Mouse (Mus musculus) thymus, adult 2 months (tissue): ENCODE measurements around the gene Mrpl39. TPM values are rescaled to one million over a fixed set of nuclear protein-coding genes. Genes with fewer than 3 reads are reported as not detected.
A peak's percentile ranks its signal among the peaks of the same experiment; 100 is the strongest.

Experiments used
- DNase-seq: peaks from one replicate; pipeline ENCODE4 v3.0.0; 2021
- H3K27ac ChIP-seq: fragments of 200-500 bp; 2 replicates; pipeline ENCODE4 v1.5.1; 2012; ENCODE audit warnings: low read length, control low read depth; ENCODE audit not compliant: control insufficient read depth, insufficient read depth
- H3K27me3 ChIP-seq: fragments of 200-500 bp; 2 replicates; pipeline ENCODE4 v1.6.1; 2012; ENCODE audit warnings: mild to moderate bottlenecking, low read length, moderate library complexity, mixed read lengths; ENCODE audit not compliant: control insufficient read depth, insufficient read depth
- H3K36me3 ChIP-seq: fragments of 200-500 bp; 2 replicates; pipeline ENCODE4 v1.6.1; 2012; ENCODE audit warnings: mild to moderate bottlenecking, low read length, moderate library complexity; ENCODE audit not compliant: control insufficient read depth, insufficient read depth
- H3K4me1 ChIP-seq: fragments of 200-500 bp; replicated peaks from 2 replicates; pipeline ENCODE4 v1.6.1; 2012; ENCODE audit warnings: low read length; ENCODE audit not compliant: control insufficient read depth, insufficient read depth
- H3K4me3 ChIP-seq: fragments of 200-500 bp; 2 replicates; pipeline ENCODE4 v1.5.1; 2012; ENCODE audit warnings: mild to moderate bottlenecking, low read length, control low read depth, moderate library complexity; ENCODE audit not compliant: control insufficient read depth, insufficient read depth
- CTCF ChIP-seq: fragments of 200-500 bp; IDR thresholded peaks from 2 replicates; pipeline ENCODE4 v1.5.1; 2012; ENCODE audit warnings: mild to moderate bottlenecking, control low read depth, low read length, moderate library complexity, borderline replicate concordance; ENCODE audit not compliant: control insufficient read depth, poor library complexity, insufficient read depth; ENCODE audit errors: extremely low read depth
- POLR2A ChIP-seq: fragments of 200-500 bp; IDR thresholded peaks from 2 replicates; pipeline ENCODE4 v1.6.1; 2012; ENCODE audit warnings: mild to moderate bottlenecking, low read length, control low read depth, moderate library complexity; ENCODE audit not compliant: control insufficient read depth, poor library complexity, insufficient read depth; ENCODE audit errors: extremely low read depth
- WGBS: fragments of 180-500 bp; shearing (Covaris S2); methylation state at CpG from one replicate; pipeline ENCODE4 v1.1.7; 2018; 5-methylcytosine and 5-hydroxymethylcytosine counted together
- polyA plus RNA-seq: library from polyadenylated mRNA; depleted of rRNA; stranded (reverse); fragments of >200 nt; gene quantifications from 2 replicates; pipeline ENCODE4 v1.2.3, GENCODE M21; 2012; rRNA removed

Mrpl39 gene
- polyA plus RNA-seq: 12.3 and 15.1 TPM in 2 replicates

DNA sequence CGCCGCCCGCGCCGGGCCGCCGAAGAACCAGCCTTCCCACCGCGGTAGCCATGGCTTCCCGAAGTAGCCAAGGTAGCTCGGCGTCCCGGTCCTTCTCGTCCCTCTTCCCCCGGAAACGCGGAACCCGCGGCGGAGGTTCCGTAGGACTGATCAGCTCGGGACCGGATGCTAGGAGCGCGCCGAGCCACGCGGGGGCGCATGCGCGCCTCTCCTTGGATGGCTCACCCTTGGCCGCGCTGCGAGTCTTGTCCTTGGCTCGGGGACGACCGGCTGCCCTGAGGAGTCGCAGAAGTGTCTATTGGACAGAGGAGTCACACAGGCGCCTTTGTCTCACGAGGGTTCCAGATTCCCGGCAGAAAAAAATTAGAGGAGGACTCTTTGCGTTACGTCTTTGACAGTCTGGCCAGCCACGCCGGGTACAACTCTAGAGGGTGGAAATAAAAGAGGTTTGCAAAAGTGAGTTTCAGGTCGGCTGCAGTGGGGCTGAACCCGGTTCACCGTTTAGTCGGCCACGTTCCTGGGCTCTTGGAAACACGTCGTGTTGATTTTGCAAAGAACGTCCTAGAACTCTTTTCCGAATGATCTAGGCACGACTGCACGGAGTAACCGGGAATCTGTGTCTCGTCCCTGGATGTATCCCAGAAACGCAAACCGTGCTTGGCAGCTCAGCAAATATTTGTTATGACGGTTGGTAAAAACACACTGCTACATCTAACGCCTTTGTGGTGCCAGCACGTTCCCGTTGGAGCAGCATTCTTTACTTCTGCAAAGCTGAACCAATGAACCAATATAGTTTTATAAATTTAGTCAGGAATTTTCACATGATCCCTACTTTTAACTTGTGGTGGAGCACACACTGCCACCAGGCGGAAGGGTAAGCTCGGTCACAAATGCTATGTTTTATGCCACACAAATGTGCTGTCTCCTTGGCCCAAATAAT, at the start of gene Mrpl39:
TSS of gene Mrpl39 (minus strand) at position 577 of the 940 bp plus-strand sequence.
- Histone ChIP-seq H3K4me3 (peak within 1 kb of the TSS; percentile 84), H3K27ac (peak within 1 kb of the TSS; percentile 27; the same call in 1 of the 2 replicates), H3K27me3 (no peaks in the 10 kb centered on the region), H3K36me3 (peaks cover 8% of the 10 kb centered on the region), H3K4me1 (peaks cover 4% of the 10 kb centered on the region)
- under 1% methylated on average over 66 of the region's 66 CpGs for WGBS
- peak; percentile 90 for TF ChIP-seq CTCF
- peak; percentile 61 for TF ChIP-seq POLR2A
- DNase-seq: peak; percentile 97

DNA sequence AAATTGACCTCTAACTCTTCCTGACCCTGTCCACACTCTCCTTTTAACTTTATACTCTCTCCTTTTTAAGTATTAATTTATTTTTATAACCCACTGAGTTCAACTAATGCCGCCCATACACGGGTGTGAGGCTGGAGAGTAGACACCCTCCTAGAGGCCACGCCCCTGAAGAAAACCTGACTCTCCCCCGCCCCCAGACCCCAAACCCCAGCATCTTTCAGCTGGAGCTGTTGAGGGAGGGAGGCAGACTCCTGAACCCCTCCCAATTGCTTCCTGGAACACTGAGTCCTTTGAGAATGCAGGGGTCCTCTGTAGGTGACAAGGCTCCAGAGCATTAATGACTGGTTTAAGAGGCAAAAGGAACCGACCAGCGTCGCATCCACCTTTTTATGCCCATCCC, 49.4 kb upstream of the Mrpl39 start:
- H3K36me3 ChIP-seq: no peaks in the 10 kb centered on the region
- TF ChIP-seq CTCF (no peak), POLR2A (no peak)
- no peaks in the 10 kb centered on the region for H3K27me3 ChIP-seq
- no peak overlapping the region for H3K27ac ChIP-seq
- 83% methylated on average over 7 of the region's 7 CpGs for WGBS
- no peak for DNase-seq
- no peaks in the 10 kb centered on the region for H3K4me1 ChIP-seq
- no peak overlapping the region for H3K4me3 ChIP-seq

GRCm38 (mm10) chr16:84783279-84783678, 47.7 kb upstream of the Mrpl39 start:
- H3K4me1 ChIP-seq: no peaks in the 10 kb centered on the region
- WGBS: 22% methylated on average over 2 of the region's 2 CpGs
- no peaks in the 10 kb centered on the region for H3K36me3 ChIP-seq
- no peaks in the 10 kb centered on the region for H3K27me3 ChIP-seq
- DNase-seq: no peak
- TF ChIP-seq POLR2A: no peak
- no peak for TF ChIP-seq CTCF
- H3K27ac ChIP-seq: no peak overlapping the region
- H3K4me3 ChIP-seq: no peak overlapping the region

- TF ChIP-seq POLR2A (no peak), CTCF (no peak)
- no peak for DNase-seq
- Histone ChIP-seq H3K27me3 (no peaks in the 10 kb centered on the region; the same call in none of the 2 replicates), H3K4me1 (no peaks in the 10 kb centered on the region), H3K4me3 (no peak overlapping the region), H3K36me3 (no peaks in the 10 kb centered on the region), H3K27ac (no peak overlapping the region)
- 81% methylated on average over 5 of the region's 5 CpGs for WGBS
Measured at GRCm38 (mm10) chr16:84779718-84780117, 44.2 kb upstream of the Mrpl39 start.

DNA sequence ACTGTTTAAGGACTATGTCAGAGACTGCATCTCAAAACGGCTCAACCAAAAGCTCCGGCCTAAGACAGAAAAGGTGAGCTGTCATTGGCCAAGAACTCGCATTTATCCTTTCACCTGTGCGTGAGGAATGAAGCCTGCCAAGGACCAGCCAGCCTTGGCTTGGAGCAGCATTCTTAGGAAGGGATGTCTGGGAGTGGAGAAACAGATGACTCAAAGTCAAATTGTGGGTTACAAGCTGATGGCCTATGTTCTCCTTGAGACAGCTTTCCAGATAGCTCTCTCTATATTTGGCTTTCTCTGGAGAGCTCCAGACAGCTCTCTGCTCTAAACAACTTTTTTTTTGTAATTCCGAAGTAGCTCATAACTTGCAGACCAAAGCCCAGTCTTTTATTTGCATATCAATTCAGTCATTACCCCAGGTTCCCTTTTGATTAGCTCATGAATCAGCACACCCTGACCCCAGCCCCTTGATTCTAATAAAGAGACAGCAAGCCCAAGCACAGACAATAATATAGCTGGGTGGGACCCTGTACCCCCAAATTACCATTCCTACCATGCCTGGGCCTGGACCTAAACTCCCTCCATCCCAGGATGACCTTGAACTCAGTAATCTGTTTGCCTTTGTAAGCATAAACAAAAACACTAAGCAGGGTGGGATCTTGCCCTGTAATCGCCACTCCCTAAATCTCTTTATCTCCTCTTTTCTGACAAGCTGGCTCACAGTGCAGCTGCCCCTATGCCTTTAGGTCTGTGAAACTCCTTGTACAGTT, 43.5 kb upstream of the Mrpl39 start:
- TF ChIP-seq CTCF: no peak
- no peak for TF ChIP-seq POLR2A
- DNase-seq: no peak
- 0 out of 2 replicates have a peak, but pooled peaks cover 3% of the 10 kb centered on the region for H3K4me1 ChIP-seq
- no peak overlapping the region for H3K4me3 ChIP-seq
- WGBS: 98% methylated on average over 6 of the region's 6 CpGs
- H3K27me3 ChIP-seq: no peaks in the 10 kb centered on the region; the same call in none of the 2 replicates
- no peaks in the 10 kb centered on the region for H3K36me3 ChIP-seq
- H3K27ac ChIP-seq: no peak overlapping the region

GRCm38 (mm10) chr16:84778431-84778830, 42.9 kb upstream of the Mrpl39 start:
- no peak for TF ChIP-seq POLR2A
- no peak for TF ChIP-seq CTCF
- H3K27ac ChIP-seq: no peak overlapping the region
- H3K4me3 ChIP-seq: no peak overlapping the region
- 0 out of 2 replicates have a peak, but pooled peaks cover 3% of the 10 kb centered on the region for H3K4me1 ChIP-seq
- peaks cover 6% of the 10 kb centered on the region for H3K27me3 ChIP-seq
- 97% methylated on average over 6 of the region's 6 CpGs for WGBS
- DNase-seq: no peak
- no peaks in the 10 kb centered on the region for H3K36me3 ChIP-seq
